Mouse (Mus musculus): ENCODE results near the gene Olfr1161. TPM values are rescaled to one million over a fixed set of nuclear protein-coding genes. Genes with fewer than 3 reads are reported as not detected.

Gene Olfr1161
- polyA plus RNA-seq, 1 experiment from 2014 or later = not detected

Other genes starting within 250 kb of the Olfr1161 start
- not detected in 2 replicates for gene Olfr152, start 243.3 kb upstream of the Olfr1161 start, polyA plus RNA-seq (2015; fragmentation: Nextera tagmentation; extraction: Ambion mirVana)
- gene Olfr1143, start 222.2 kb upstream of the Olfr1161 start, polyA plus RNA-seq (2015; fragmentation: Nextera tagmentation; extraction: Ambion mirVana) = not detected in 2 replicates
- not detected in 2 replicates for gene Olfr1145, start 213.0 kb upstream of the Olfr1161 start, polyA plus RNA-seq (2015; fragmentation: Nextera tagmentation; extraction: Ambion mirVana)
- gene Olfr1148, start 192.2 kb upstream of the Olfr1161 start, polyA plus RNA-seq (2015; fragmentation: Nextera tagmentation; extraction: Ambion mirVana) = not detected in 2 replicates
- gene Olfr1150-ps1, start 178.8 kb upstream of the Olfr1161 start, polyA plus RNA-seq (2015; fragmentation: Nextera tagmentation; extraction: Ambion mirVana) = not detected in 2 replicates
- not detected in 2 replicates for gene Olfr1151, start 166.9 kb upstream of the Olfr1161 start, polyA plus RNA-seq (2015; fragmentation: Nextera tagmentation; extraction: Ambion mirVana)
- not detected in 2 replicates for gene Olfr1152, start 156.3 kb upstream of the Olfr1161 start, polyA plus RNA-seq (2015; fragmentation: Nextera tagmentation; extraction: Ambion mirVana)
- gene Olfr1153, start 127.8 kb upstream of the Olfr1161 start, polyA plus RNA-seq (2015; fragmentation: Nextera tagmentation; extraction: Ambion mirVana) = not detected in 2 replicates
- not detected in 2 replicates for gene Olfr1154, start 117.6 kb upstream of the Olfr1161 start, polyA plus RNA-seq (2015; fragmentation: Nextera tagmentation; extraction: Ambion mirVana)
- gene Olfr1155, start 77.6 kb upstream of the Olfr1161 start, polyA plus RNA-seq (2015; fragmentation: Nextera tagmentation; extraction: Ambion mirVana) = not detected in 2 replicates
- gene Olfr1156, start 69.7 kb upstream of the Olfr1161 start, polyA plus RNA-seq (2015; fragmentation: Nextera tagmentation; extraction: Ambion mirVana) = not detected in 2 replicates
- gene Olfr1157, start 54.5 kb upstream of the Olfr1161 start, polyA plus RNA-seq (2015; fragmentation: Nextera tagmentation; extraction: Ambion mirVana) = not detected in 2 replicates
- gene Olfr74, start 48.1 kb upstream of the Olfr1161 start, polyA plus RNA-seq (2015; fragmentation: Nextera tagmentation; extraction: Ambion mirVana) = not detected in 2 replicates
- not detected in 2 replicates for gene Olfr1158, start 32.7 kb upstream of the Olfr1161 start, polyA plus RNA-seq (2015; fragmentation: Nextera tagmentation; extraction: Ambion mirVana)
- gene Olfr1160, start 14.5 kb upstream of the Olfr1161 start, polyA plus RNA-seq (2015; fragmentation: Nextera tagmentation; extraction: Ambion mirVana) = not detected in 2 replicates
- 0.07 TPM in 1 of 2 replicates, not detected in the other for gene Olfr73, start 14.9 kb downstream of the Olfr1161 start, polyA plus RNA-seq (2015; fragmentation: Nextera tagmentation; extraction: Ambion mirVana)
- gene Olfr1162, start 28.4 kb downstream of the Olfr1161 start, polyA plus RNA-seq (2015; fragmentation: Nextera tagmentation; extraction: Ambion mirVana) = not detected in 2 replicates
- not detected in 2 replicates for gene Olfr1163, start 49.1 kb downstream of the Olfr1161 start, polyA plus RNA-seq (2015; fragmentation: Nextera tagmentation; extraction: Ambion mirVana)
- not detected in 2 replicates for gene Olfr1164, start 71.2 kb downstream of the Olfr1161 start, polyA plus RNA-seq (2015; fragmentation: Nextera tagmentation; extraction: Ambion mirVana)
- gene Olfr1166, start 105.5 kb downstream of the Olfr1161 start, polyA plus RNA-seq (2015; fragmentation: Nextera tagmentation; extraction: Ambion mirVana) = not detected in 2 replicates
- not detected in 2 replicates for gene Olfr1167, start 132.4 kb downstream of the Olfr1161 start, polyA plus RNA-seq (2015; fragmentation: Nextera tagmentation; extraction: Ambion mirVana)
- not detected in 2 replicates for gene Olfr1168, start 159.1 kb downstream of the Olfr1161 start, polyA plus RNA-seq (2015; fragmentation: Nextera tagmentation; extraction: Ambion mirVana)
- gene Olfr1170, start 205.6 kb downstream of the Olfr1161 start, polyA plus RNA-seq (2015; fragmentation: Nextera tagmentation; extraction: Ambion mirVana) = not detected in 2 replicates

All from intestine, embryonic 16.5 days (tissue).